Mouse (Mus musculus) forebrain, embryonic 13.5 days (tissue): Measurements from ENCODE around the gene Nvl. TPM values are rescaled to one million over a fixed set of nuclear protein-coding genes. Genes with fewer than 3 reads are reported as not detected.

Experiments used
- ATAC-seq: fragments of 200-750 bp; cut with Nextera tagmentation; 2 replicates; pipeline ENCODE4 v1.8.0; 2017
- H3K27ac ChIP-seq: fragments of 300-500 bp; sonication (generic); 2 replicates; pipeline ENCODE4 v1.5.1; 2015; ENCODE audit warnings: inconsistent platforms, mild to moderate bottlenecking, moderate library complexity
- H3K27me3 ChIP-seq: fragments of 300-500 bp; sonication (generic); 2 replicates; pipeline ENCODE4 v1.6.1; 2015; ENCODE audit warnings: mild to moderate bottlenecking, inconsistent platforms
- H3K36me3 ChIP-seq: fragments of 300-500 bp; sonication (generic); 2 replicates; pipeline ENCODE4 v1.6.1; 2015; ENCODE audit warnings: mild to moderate bottlenecking, inconsistent platforms; ENCODE audit not compliant: poor library complexity, severe bottlenecking
- H3K4me1 ChIP-seq: fragments of 300-500 bp; sonication (generic); 2 replicates; pipeline ENCODE4 v1.6.1; 2015; ENCODE audit warnings: inconsistent platforms
- H3K4me2 ChIP-seq: fragments of 300-500 bp; sonication (generic); 2 replicates; pipeline ENCODE4 v1.6.1; 2015; ENCODE audit warnings: inconsistent platforms, mild to moderate bottlenecking, moderate library complexity
- H3K4me3 ChIP-seq: fragments of 300-500 bp; sonication (generic); 2 replicates; pipeline ENCODE4 v1.5.1; 2015; ENCODE audit warnings: mild to moderate bottlenecking, inconsistent platforms
- H3K9ac ChIP-seq: fragments of 300-500 bp; sonication (generic); 2 replicates; pipeline ENCODE4 v1.6.1; 2015; ENCODE audit warnings: mild to moderate bottlenecking, inconsistent platforms
- H3K9me3 ChIP-seq: fragments of 300-500 bp; sonication (generic); replicated peaks from 2 replicates; pipeline ENCODE4 v1.6.1; 2016; ENCODE audit warnings: inconsistent platforms
- WGBS: fragments of 180-500 bp; shearing (Covaris S2); methylation state at CpG from one replicate; pipeline ENCODE4 v1.1.7; 2015; 5-methylcytosine and 5-hydroxymethylcytosine counted together
- polyA plus RNA-seq: library from polyadenylated mRNA; unstranded; fragments of >200 nt; fragmentation: Nextera tagmentation; extraction: Ambion mirVana; gene quantifications from 2 replicates; pipeline ENCODE4 v1.2.1, GENCODE M21; 2015

Nvl gene
- polyA plus RNA-seq, 1 experiment from 2014 or later, result 41.7 TPM

GRCm38 (mm10) chr1:181064648-181065047, 79.4 kb downstream of the Nvl start:
- no peak overlapping the region for H3K9ac ChIP-seq
- H3K27me3 ChIP-seq, result no peaks in the 10 kb centered on the region
- no peak overlapping the region for H3K4me2 ChIP-seq
- no peak overlapping the region for H3K27ac ChIP-seq
- no peaks in the 10 kb centered on the region for H3K36me3 ChIP-seq
- H3K9me3 ChIP-seq, result no peaks in the 10 kb centered on the region
- no peaks in the 10 kb centered on the region for H3K4me1 ChIP-seq
- no peak overlapping the region for H3K4me3 ChIP-seq
- 82% methylated on average over 6 of the region's 6 CpGs for WGBS
- ATAC-seq, result no peak

GRCm38 (mm10) chr1:181063991-181064390, 80.0 kb downstream of the Nvl start:
- ATAC-seq, result no peak
- no peaks in the 10 kb centered on the region for H3K27me3 ChIP-seq
- no peak overlapping the region for H3K4me3 ChIP-seq
- no peak overlapping the region for H3K27ac ChIP-seq
- 80% methylated on average over 2 of the region's 2 CpGs for WGBS
- H3K36me3 ChIP-seq, result no peaks in the 10 kb centered on the region
- no peak overlapping the region for H3K4me2 ChIP-seq
- no peaks in the 10 kb centered on the region for H3K4me1 ChIP-seq
- no peaks in the 10 kb centered on the region for H3K9me3 ChIP-seq
- no peak overlapping the region for H3K9ac ChIP-seq

GRCm38 (mm10) chr1:181061784-181062485, 82.1 kb downstream of the Nvl start:
- no peak for ATAC-seq
- Histone ChIP-seq H3K27me3 (no peaks in the 10 kb centered on the region), H3K4me1 (no peaks in the 10 kb centered on the region), H3K27ac (no peak overlapping the region), H3K4me2 (no peak overlapping the region), H3K36me3 (no peaks in the 10 kb centered on the region), H3K9me3 (no peaks in the 10 kb centered on the region), H3K9ac (no peak overlapping the region), H3K4me3 (no peak overlapping the region)
- 63% methylated on average over 3 of the region's 3 CpGs for WGBS

- Histone ChIP-seq H3K36me3 (no peaks in the 10 kb centered on the region), H3K9me3 (no peaks in the 10 kb centered on the region), H3K4me2 (no peak overlapping the region), H3K9ac (no peak overlapping the region), H3K27ac (no peak overlapping the region), H3K4me1 (no peaks in the 10 kb centered on the region), H3K27me3 (no peaks in the 10 kb centered on the region), H3K4me3 (no peak overlapping the region)
- ATAC-seq, result no peak
- 87% methylated on average over 4 of the region's 4 CpGs for WGBS
Measured at GRCm38 (mm10) chr1:181052898-181053297, 91.1 kb downstream of the Nvl start.

- H3K27ac ChIP-seq, result no peak within 1 kb of the TSS
Measured at GRCm38 (mm10) chr1:181050937-181051336, 93.1 kb downstream of the Nvl start, which contains the start of gene 9130409I23Rik. Gene 9130409I23Rik, plus strand, starts transcription at chr1:181051237.

GRCm38 (mm10) chr1:181049328-181049842, 94.6 kb downstream of the Nvl start:
- no peak overlapping the region for H3K27ac ChIP-seq
- no peaks in the 10 kb centered on the region for H3K27me3 ChIP-seq
- H3K4me2 ChIP-seq, result no peak overlapping the region
- no peaks in the 10 kb centered on the region for H3K4me1 ChIP-seq
- no peak for ATAC-seq
- H3K9me3 ChIP-seq, result no peaks in the 10 kb centered on the region
- H3K9ac ChIP-seq, result no peak overlapping the region
- no peaks in the 10 kb centered on the region for H3K36me3 ChIP-seq
- no peak overlapping the region for H3K4me3 ChIP-seq

More at GRCm38 (mm10) chr1:181050937-181051336, 93.1 kb downstream of the Nvl start, which contains the start of gene 9130409I23Rik:
- Histone ChIP-seq H3K9ac (no peak within 1 kb of the TSS), H3K36me3 (no peaks in the 10 kb centered on the region), H3K27me3 (no peaks in the 10 kb centered on the region), H3K9me3 (no peaks in the 10 kb centered on the region), H3K4me1 (no peaks in the 10 kb centered on the region), H3K4me3 (no peak within 1 kb of the TSS), H3K4me2 (no peak within 1 kb of the TSS)
- ATAC-seq, result no peak
- 89% methylated on average over 6 of the region's 6 CpGs for WGBS

- H3K4me3 ChIP-seq, result no peak overlapping the region
- no peak overlapping the region for H3K9ac ChIP-seq
- no peaks in the 10 kb centered on the region for H3K27me3 ChIP-seq
- no peak for ATAC-seq
- no peak overlapping the region for H3K4me2 ChIP-seq
- 72% methylated on average over 1 of the region's 1 CpGs for WGBS
- H3K36me3 ChIP-seq, result no peaks in the 10 kb centered on the region
- no peaks in the 10 kb centered on the region for H3K9me3 ChIP-seq
- no peaks in the 10 kb centered on the region for H3K4me1 ChIP-seq
- no peak overlapping the region for H3K27ac ChIP-seq
Measured at GRCm38 (mm10) chr1:181047520-181047919, 96.5 kb downstream of the Nvl start.

GRCm38 (mm10) chr1:181039652-181040051, 104.4 kb downstream of the Nvl start:
- Histone ChIP-seq H3K27me3 (peaks cover 6% of the 10 kb centered on the region; the same call in 1 of the 2 replicates), H3K4me1 (no peaks in the 10 kb centered on the region), H3K9me3 (no peaks in the 10 kb centered on the region), H3K36me3 (no peaks in the 10 kb centered on the region), H3K27ac (no peak overlapping the region), H3K4me3 (no peak overlapping the region), H3K4me2 (no peak overlapping the region), H3K9ac (no peak overlapping the region)
- ATAC-seq, result no peak
- WGBS, result 13% methylated on average over 4 of the region's 4 CpGs

- no peaks in the 10 kb centered on the region for H3K36me3 ChIP-seq
- WGBS, result 84% methylated on average over 4 of the region's 4 CpGs
- H3K27me3 ChIP-seq, result peaks cover 6% of the 10 kb centered on the region; the same call in 1 of the 2 replicates
Measured at GRCm38 (mm10) chr1:181037623-181038022, 106.4 kb downstream of the Nvl start.

More at GRCm38 (mm10) chr1:181037623-181038022, 106.4 kb downstream of the Nvl start:
- H3K9ac ChIP-seq, result no peak overlapping the region
- H3K4me1 ChIP-seq, result no peaks in the 10 kb centered on the region
- no peaks in the 10 kb centered on the region for H3K9me3 ChIP-seq
- no peak overlapping the region for H3K4me2 ChIP-seq
- no peak for ATAC-seq
- no peak overlapping the region for H3K27ac ChIP-seq
- H3K4me3 ChIP-seq, result no peak overlapping the region

Other genes starting within 250 kb of the Nvl start
- gene Pycr2, start 239.9 kb downstream of the Nvl start, polyA plus RNA-seq, result 90.6 and 101 TPM in 2 replicates
- not detected in 2 replicates for gene Lefty1, start 209.2 kb downstream of the Nvl start, polyA plus RNA-seq
- 0.88 and 1.4 TPM in 2 replicates for gene Tmem63a, start 201.9 kb downstream of the Nvl start, polyA plus RNA-seq
- 1.3 and 1.7 TPM in 2 replicates for gene Ephx1, start 123.3 kb downstream of the Nvl start, polyA plus RNA-seq
- 0.11 TPM in 1 of 2 replicates, not detected in the other for gene 9130409I23Rik, start 93.0 kb downstream of the Nvl start, polyA plus RNA-seq
- 94.9 and 99.5 TPM in 2 replicates for gene Cnih4, start 489 bp upstream of the Nvl start, polyA plus RNA-seq
- gene Wdr26, start 67.8 kb upstream of the Nvl start, polyA plus RNA-seq, result 44.7 and 45.2 TPM in 2 replicates
- 9.2 and 9.8 TPM in 2 replicates for gene Cnih3, start 208.4 kb upstream of the Nvl start, polyA plus RNA-seq